Mouse (Mus musculus): ENCODE measurements around the gene Utf1. TPM values are rescaled to one million over a fixed set of nuclear protein-coding genes. Genes with fewer than 3 reads are reported as not detected.

Gene Utf1
- polyA plus RNA-seq, 1 experiment from 2014 or later: not detected

GRCm38 (mm10) chr7:139940476-139941209 lies 2.9 kb upstream of the Utf1 start:
- 56% methylated on average over 16 of the region's 16 CpGs for WGBS
- peaks cover 89% of the 10 kb centered on the region for H3K27me3 ChIP-seq (replicated peaks)
- no peak for ATAC-seq (ENCODE audit: insufficient number of reproducible peaks, low FRiP score)

GRCm38 (mm10) chr7:139944291-139945240 lies 977 bp downstream of the Utf1 start:
- H3K4me2 ChIP-seq: peak overlapping the region; percentile 65
- H3K36me3 ChIP-seq: no peaks in the 10 kb centered on the region
- ATAC-seq (ENCODE audit: insufficient number of reproducible peaks, low FRiP score): no peak
- H3K27me3 ChIP-seq (replicated peaks): peaks cover 94% of the 10 kb centered on the region
- H3K4me3 ChIP-seq: peak overlapping the region; percentile 41
- H3K9me3 ChIP-seq (replicated peaks): no peaks in the 10 kb centered on the region
- 2% methylated on average over 68 of the region's 68 CpGs for WGBS
- no peak overlapping the region for H3K27ac ChIP-seq (ENCODE audit: poor library complexity, severe bottlenecking)
- H3K9ac ChIP-seq: peak overlapping the region; percentile 30; the same call in 1 of the 2 replicates
- H3K4me1 ChIP-seq (replicated peaks): peaks cover 13% of the 10 kb centered on the region

More at GRCm38 (mm10) chr7:139940476-139941209, 2.9 kb upstream of the Utf1 start:
- Histone ChIP-seq H3K4me2 (no peak overlapping the region), H3K4me3 (no peak overlapping the region), H3K4me1 (replicated peaks) (peaks cover 12% of the 10 kb centered on the region), H3K9me3 (replicated peaks) (no peaks in the 10 kb centered on the region), H3K36me3 (no peaks in the 10 kb centered on the region), H3K9ac (no peak overlapping the region), H3K27ac (ENCODE audit: poor library complexity, severe bottlenecking) (no peak overlapping the region)

- Histone ChIP-seq H3K9ac (no peak overlapping the region), H3K9me3 (replicated peaks) (no peaks in the 10 kb centered on the region), H3K4me1 (replicated peaks) (peaks cover 15% of the 10 kb centered on the region), H3K27ac (ENCODE audit: poor library complexity, severe bottlenecking) (no peak overlapping the region), H3K4me3 (no peak overlapping the region), H3K4me2 (no peak overlapping the region), H3K27me3 (replicated peaks) (peaks cover 85% of the 10 kb centered on the region), H3K36me3 (no peaks in the 10 kb centered on the region)
- WGBS: 14% methylated on average over 5 of the region's 5 CpGs
- no peak for ATAC-seq (ENCODE audit: insufficient number of reproducible peaks, low FRiP score)
Observed at GRCm38 (mm10) chr7:139945516-139945915, 1.9 kb downstream of the Utf1 start.

GRCm38 (mm10) chr7:139946032-139946431 lies 2.4 kb downstream of the Utf1 start:
- 26% methylated on average over 5 of the region's 5 CpGs for WGBS
- Histone ChIP-seq H3K27ac (ENCODE audit: poor library complexity, severe bottlenecking) (no peak overlapping the region), H3K4me2 (no peak overlapping the region), H3K4me3 (no peak overlapping the region), H3K36me3 (no peaks in the 10 kb centered on the region), H3K4me1 (replicated peaks) (peaks cover 15% of the 10 kb centered on the region), H3K27me3 (replicated peaks) (peaks cover 80% of the 10 kb centered on the region), H3K9me3 (replicated peaks) (no peaks in the 10 kb centered on the region), H3K9ac (no peak overlapping the region)
- ATAC-seq (ENCODE audit: insufficient number of reproducible peaks, low FRiP score): no peak

DNA sequence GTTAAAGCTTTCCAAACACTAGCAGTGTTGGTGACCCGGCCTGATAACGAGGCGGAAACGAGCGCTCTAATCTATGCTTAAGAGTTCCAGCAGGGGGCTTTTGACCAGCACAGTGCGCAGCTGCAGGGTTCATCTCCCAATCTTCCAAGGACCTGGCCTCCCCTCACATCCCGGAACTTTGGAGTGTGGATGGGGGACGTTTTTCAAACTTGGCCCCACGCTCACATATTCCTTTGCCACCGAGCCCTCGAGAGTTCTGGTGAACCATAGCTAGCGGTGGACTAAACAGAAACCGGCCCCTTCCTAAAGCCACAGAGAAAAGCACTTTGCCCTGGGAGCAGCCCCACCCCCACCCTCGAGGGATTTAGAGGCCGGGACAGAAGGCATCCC lies 6.3 kb downstream of the Utf1 start:
- H3K27me3 ChIP-seq (replicated peaks): peaks cover 49% of the 10 kb centered on the region

DNA sequence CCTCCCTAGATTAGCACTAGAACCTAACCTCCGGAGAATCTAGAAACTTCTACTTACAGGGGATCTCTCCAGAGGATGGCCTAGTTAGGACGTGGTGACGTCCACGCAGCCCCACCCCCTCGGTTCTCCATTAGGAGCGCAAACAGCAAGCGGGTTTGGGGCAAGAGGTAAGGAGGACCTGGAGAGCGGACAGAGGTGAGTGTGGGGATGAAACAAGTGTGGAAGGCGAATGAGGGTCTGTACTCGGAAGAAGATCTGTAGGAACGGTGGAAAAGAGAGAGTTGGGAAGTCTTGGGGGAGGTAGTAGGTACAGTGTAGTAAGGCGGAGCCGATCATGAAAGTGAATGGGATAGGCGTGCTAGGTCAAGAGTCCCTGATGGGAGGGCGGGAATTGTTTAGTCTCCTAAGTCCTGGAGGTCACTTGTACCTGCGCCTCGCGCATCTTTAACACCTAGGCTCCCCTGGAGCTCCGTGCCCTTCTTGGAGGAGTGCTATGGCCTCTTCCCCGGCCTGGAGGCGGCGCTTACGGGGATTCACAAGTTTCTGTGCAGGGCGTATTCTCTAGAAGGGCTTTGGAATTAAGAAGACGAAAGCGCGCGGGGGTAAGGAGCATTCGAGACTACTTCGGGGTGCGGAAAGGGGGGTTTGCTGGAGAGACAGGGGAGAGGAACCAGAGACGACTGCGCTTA lies 6.8 kb downstream of the Utf1 start:
- no peaks in the 10 kb centered on the region for H3K9me3 ChIP-seq (replicated peaks)
- peaks cover 49% of the 10 kb centered on the region for H3K27me3 ChIP-seq (replicated peaks)
- H3K4me2 ChIP-seq: peak overlapping the region; percentile 93
- WGBS: under 1% methylated on average over 33 of the region's 33 CpGs
- peaks cover 6% of the 10 kb centered on the region; the same call in 1 of the 2 replicates for H3K4me1 ChIP-seq (replicated peaks)
- ATAC-seq (ENCODE audit: insufficient number of reproducible peaks, low FRiP score): peak; percentile 78
- H3K9ac ChIP-seq: peak overlapping the region; percentile 72
- no peaks in the 10 kb centered on the region for H3K36me3 ChIP-seq
- peak overlapping the region; percentile 46; the same call in 1 of the 2 replicates for H3K27ac ChIP-seq (ENCODE audit: poor library complexity, severe bottlenecking)
- H3K4me3 ChIP-seq: peak overlapping the region; percentile 65

More for the DNA sequence above, 6.3 kb downstream of the Utf1 start:
- peak; percentile 73 for ATAC-seq (ENCODE audit: insufficient number of reproducible peaks, low FRiP score)
- Histone ChIP-seq H3K4me1 (replicated peaks) (peaks cover 6% of the 10 kb centered on the region; the same call in 1 of the 2 replicates), H3K9me3 (replicated peaks) (no peaks in the 10 kb centered on the region), H3K36me3 (no peaks in the 10 kb centered on the region), H3K4me2 (peak overlapping the region; percentile 93), H3K9ac (peak overlapping the region; percentile 72), H3K27ac (ENCODE audit: poor library complexity, severe bottlenecking) (no peak overlapping the region), H3K4me3 (peak overlapping the region; percentile 65)
- WGBS: under 1% methylated on average over 15 of the region's 15 CpGs

DNA sequence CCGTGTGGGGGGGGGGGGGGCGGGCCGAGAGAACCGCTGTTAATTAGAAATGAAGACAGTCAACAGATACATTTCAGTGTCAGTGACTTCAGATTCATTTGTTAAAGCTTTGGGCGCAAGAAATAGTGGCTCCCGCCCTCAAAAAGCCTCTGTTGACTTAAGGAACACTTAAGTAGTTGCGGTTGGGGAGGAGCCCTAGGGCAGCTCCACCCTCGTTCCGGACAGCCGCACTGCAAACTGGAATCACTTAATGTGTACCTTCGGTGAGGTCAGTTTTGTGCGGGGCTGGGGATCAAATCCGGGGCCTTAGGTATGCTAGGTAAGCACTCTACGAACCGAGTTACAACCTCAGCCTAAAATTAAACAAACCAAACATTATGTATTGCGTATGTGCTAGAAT lies 7.5 kb downstream of the Utf1 start:
- ATAC-seq (ENCODE audit: insufficient number of reproducible peaks, low FRiP score): no peak
- Histone ChIP-seq H3K27ac (ENCODE audit: poor library complexity, severe bottlenecking) (peak overlapping the region; percentile 46; the same call in 1 of the 2 replicates), H3K4me2 (peak overlapping the region; percentile 93), H3K9ac (peak overlapping the region; percentile 72), H3K27me3 (replicated peaks) (peaks cover 49% of the 10 kb centered on the region), H3K9me3 (replicated peaks) (no peaks in the 10 kb centered on the region), H3K36me3 (no peaks in the 10 kb centered on the region), H3K4me1 (replicated peaks) (peaks cover 6% of the 10 kb centered on the region; the same call in 1 of the 2 replicates), H3K4me3 (peak overlapping the region; percentile 65)
- 4% methylated on average over 16 of the region's 16 CpGs for WGBS

GRCm38 (mm10) chr7:139951991-139952633 lies 8.5 kb downstream of the Utf1 start:
- WGBS: 58% methylated on average over 6 of the region's 6 CpGs

GRCm38 (mm10) chr7:139955505-139955904 lies 11.9 kb downstream of the Utf1 start:
- H3K9ac ChIP-seq: no peak overlapping the region
- H3K36me3 ChIP-seq: no peaks in the 10 kb centered on the region
- H3K4me3 ChIP-seq: no peak overlapping the region

More at GRCm38 (mm10) chr7:139951991-139952633, 8.5 kb downstream of the Utf1 start:
- Histone ChIP-seq H3K4me3 (no peak overlapping the region), H3K27ac (ENCODE audit: poor library complexity, severe bottlenecking) (no peak overlapping the region), H3K27me3 (replicated peaks) (peaks cover 47% of the 10 kb centered on the region), H3K9ac (no peak overlapping the region), H3K9me3 (replicated peaks) (no peaks in the 10 kb centered on the region), H3K36me3 (no peaks in the 10 kb centered on the region), H3K4me1 (replicated peaks) (peaks cover 6% of the 10 kb centered on the region; the same call in 1 of the 2 replicates), H3K4me2 (peak overlapping the region; percentile 93; the same call in 1 of the 2 replicates)
- no peak for ATAC-seq (ENCODE audit: insufficient number of reproducible peaks, low FRiP score)

GRCm38 (mm10) chr7:139956658-139957057 lies 13.1 kb downstream of the Utf1 start:
- 72% methylated on average over 3 of the region's 3 CpGs for WGBS
- H3K9me3 ChIP-seq (replicated peaks): no peaks in the 10 kb centered on the region
- H3K4me3 ChIP-seq: no peak overlapping the region
- H3K9ac ChIP-seq: no peak overlapping the region
- no peak for ATAC-seq (ENCODE audit: insufficient number of reproducible peaks, low FRiP score)
- H3K27me3 ChIP-seq (replicated peaks): peaks cover 52% of the 10 kb centered on the region
- no peaks in the 10 kb centered on the region for H3K36me3 ChIP-seq
- H3K27ac ChIP-seq (ENCODE audit: poor library complexity, severe bottlenecking): no peak overlapping the region
- H3K4me1 ChIP-seq (replicated peaks): peaks cover 12% of the 10 kb centered on the region
- no peak overlapping the region for H3K4me2 ChIP-seq

More at GRCm38 (mm10) chr7:139955505-139955904, 11.9 kb downstream of the Utf1 start:
- Histone ChIP-seq H3K27me3 (replicated peaks) (peaks cover 41% of the 10 kb centered on the region), H3K4me2 (no peak overlapping the region), H3K4me1 (replicated peaks) (peaks cover 12% of the 10 kb centered on the region), H3K27ac (ENCODE audit: poor library complexity, severe bottlenecking) (no peak overlapping the region), H3K9me3 (replicated peaks) (no peaks in the 10 kb centered on the region)
- 77% methylated on average over 4 of the region's 4 CpGs for WGBS
- no peak for ATAC-seq (ENCODE audit: insufficient number of reproducible peaks, low FRiP score)

All from heart, embryonic 12.5 days (tissue).